Mouse (Mus musculus) adrenal gland, postnatal 10 days (tissue): Measurements from ENCODE around the gene Phf13. TPM values are rescaled to one million over a fixed set of nuclear protein-coding genes. Genes with fewer than 3 reads are reported as not detected.
A peak's percentile ranks its signal among the peaks of the same experiment; 100 is the strongest.

ENCODE experiments used
- DNase-seq: peaks from one replicate; pipeline ENCODE4 v3.0.0; 2021; ENCODE audit warnings: mixed read lengths
- total RNA-seq, 2 experiments: library from RNA; stranded (reverse); gene quantifications; 2 replicates each; pipeline ENCODE4 v1.2.3; 2021

Phf13 gene
- total RNA-seq, 2 experiments from 2014 or later = 16.4 to 17.8 TPM

DNA sequence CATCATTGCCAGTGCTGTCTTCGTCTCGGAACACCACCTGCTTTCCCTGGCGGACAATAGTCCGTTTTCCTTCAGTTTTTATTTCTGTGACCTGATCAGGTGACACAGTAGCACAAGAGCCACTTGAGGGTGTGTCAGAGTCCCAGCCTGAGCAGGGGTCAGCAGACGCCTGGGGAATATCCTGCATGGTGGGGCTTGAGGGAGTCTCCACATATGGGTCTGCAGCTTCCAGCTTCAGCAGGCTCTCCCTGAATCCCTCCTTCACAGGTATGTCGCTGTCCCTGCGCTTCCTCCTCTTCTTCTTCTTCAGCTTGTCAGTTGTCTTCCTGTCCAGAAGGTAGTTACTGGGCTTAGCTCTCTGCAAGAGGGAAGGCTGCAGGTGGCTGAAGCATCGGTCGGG, 4.0 kb downstream of the Phf13 start:
- DNase-seq = no peak

DNA sequence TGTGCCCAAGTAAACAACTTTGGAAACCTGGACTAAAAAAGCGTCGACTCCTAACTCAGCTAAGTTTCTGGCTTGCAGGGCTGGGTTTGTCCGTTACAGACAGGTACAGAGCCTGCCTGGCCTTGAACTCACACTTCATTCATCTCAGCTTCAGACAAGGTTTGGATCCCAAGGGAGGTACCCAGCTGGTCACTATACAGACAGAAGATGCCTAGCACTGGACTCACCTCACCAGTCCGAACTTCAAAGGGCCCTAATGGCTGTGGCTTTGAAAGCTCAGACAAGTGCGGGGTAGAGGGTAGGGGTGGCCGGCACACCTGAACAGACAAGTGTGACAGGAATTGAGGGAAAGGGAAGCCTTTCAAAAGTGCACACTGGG, 7.0 kb downstream of the Phf13 start:
- no peak for DNase-seq

DNA sequence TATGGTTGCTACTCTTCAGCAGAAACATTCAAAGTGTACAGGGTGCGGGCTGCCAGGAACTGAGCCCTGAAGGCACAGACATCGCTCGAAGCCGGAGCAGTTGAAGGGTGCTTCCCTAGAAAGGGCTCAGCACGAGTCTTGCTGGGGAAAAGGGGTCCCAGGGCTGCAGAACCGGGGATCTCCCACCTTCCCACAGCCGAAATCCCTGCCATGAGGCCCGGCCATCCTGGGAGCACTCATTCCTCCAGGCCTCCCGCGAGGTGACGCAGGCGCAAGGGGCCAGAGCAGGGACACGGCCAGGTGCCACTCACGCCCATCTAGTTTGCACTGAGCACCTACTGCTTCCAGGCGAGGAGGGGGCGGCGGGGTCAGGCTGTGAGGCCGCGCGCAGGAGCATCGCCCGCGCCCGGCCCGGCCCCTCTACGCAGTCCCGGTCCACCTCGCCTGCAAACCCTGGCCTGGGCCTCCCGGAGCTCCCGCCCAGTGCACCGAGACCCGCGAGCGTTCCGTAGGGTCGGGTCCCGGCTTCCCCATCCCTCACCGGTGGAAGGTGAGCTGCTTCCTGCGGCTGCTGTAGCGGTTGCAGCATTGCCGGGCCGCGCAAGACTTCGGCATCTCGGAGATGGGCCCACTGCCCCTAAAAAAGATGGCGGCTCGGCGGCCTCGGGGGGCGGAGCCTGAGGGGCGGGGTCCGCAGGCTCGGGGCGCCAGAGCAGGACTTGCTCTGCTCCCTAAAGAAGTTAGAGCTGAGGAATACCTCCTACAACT, 7.5 kb downstream of the Phf13 start, which contains the start of gene Thap3:
Gene Thap3 (minus strand): TSS at position 656 of the 768 bp plus-strand sequence.
- peak; percentile 91 for DNase-seq

DNA sequence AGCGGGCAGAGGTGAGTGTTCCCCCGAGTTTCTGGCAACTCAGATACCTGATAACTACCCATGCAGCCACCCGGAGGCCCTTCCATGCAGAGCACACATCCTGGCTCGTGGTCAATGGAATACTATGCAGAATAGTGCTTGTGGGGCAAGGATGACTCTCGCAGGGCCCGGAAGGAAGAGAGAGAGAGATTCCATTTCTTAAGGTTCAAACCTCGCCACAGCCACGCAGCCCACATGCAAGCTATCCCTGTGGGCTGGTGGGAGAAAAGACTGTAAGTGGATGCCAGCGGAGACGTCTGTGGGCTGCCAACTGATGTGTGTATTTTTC, 8.1 kb downstream of the Phf13 start:
- DNase-seq = no peak

DNA sequence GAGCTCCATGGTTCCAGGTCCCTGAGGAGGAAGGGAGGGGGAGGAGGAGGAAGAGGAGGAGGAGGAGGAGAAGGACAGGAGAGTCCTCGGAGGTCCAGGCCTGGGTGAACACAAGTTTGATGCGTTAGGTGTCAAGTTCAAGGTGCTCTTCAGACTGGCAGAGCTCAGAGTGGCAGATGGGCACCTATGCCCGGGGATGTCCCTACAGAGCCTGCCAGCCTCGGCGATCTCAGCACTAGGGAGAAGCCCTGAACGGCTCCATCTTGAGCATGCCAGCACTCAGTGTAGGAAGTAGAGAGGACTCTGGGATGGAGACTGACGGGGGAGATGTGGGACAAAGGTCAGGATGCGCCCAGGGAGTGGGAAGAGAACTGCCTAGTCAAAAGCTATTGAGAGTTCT, 9.4 kb downstream of the Phf13 start:
- no peak for DNase-seq

DNA sequence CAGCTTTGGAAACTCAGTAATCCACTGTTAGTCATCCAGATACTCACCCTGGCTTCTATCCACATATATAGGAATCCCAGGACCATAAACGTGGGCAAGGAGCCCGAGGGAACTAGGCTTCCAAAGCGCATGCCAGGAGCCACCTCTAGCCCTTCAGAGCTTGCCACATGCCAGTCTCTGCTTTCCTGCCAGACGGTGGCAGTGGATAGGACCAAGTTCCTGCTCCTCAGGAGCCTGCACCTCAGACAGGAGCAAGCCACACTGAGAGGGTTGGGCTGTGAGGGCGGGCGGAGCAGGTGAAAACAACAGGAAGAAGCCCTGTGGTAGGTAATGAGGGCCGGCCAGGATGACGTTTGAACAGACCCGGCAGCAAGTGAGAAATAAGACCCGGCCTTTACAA, 10.2 kb downstream of the Phf13 start:
- no peak for DNase-seq

DNA sequence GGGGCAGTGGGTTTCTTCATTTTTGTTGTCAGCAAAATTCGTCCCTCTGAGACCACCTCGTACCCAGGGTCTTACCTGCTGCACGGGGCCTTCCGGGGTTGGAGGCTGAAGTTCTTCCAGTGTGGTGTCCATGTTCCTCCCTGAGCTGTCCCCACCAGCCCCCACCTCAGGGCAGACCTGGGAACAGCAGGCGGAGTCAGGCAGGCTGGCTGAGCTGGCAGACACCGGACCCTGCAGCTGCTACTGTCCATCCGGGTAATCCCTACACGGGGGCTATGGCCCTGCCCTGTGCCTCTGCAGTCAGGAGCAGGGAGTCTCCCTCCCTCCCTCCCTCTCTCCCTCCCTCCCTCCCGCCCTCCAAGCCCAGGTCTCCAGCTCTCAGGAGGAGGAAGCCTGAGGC, 12.5 kb downstream of the Phf13 start:
- peak; percentile 37 for DNase-seq

DNA sequence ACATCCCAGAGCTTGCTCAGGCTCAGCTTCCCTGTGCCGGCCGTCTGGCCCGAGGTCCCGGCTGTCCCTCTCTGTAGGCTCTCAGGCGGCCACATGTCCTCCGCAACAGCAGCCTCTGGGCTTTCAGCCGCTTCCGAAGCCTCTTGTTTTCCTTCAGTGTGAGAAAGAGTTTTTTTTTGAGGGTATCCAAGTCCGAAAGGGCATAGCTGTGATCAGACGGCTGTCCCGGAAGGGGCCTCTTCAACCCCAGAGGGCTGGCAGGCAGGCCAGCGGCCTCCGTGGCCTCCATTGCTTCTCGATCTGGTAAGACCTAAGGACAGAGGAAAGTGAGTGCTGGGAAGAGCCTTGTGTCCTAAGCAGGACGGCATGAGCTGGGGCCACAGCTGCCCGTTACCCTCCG, 13.0 kb downstream of the Phf13 start:
- DNase-seq = no peak

DNA sequence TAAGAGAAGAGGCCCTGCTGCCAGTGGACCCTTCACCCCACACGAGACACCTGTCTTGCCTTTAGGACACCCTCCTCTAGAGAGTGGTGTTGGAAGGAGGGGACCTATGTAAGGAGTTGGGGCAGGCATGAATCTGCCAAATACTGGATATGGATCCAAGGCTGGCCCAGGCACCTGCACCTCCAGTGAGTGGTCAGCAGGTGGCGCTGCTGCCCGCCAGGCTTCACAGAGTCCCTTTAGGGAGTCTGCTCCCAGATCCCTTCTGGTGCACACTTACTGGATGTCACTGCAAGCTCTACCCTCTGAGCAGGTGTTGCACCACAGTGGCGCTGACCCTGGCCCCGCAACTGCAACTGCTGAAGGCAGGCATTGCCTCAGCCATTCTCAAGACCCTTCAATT, 14.7 kb downstream of the Phf13 start:
- peak; percentile 92 for DNase-seq

DNA sequence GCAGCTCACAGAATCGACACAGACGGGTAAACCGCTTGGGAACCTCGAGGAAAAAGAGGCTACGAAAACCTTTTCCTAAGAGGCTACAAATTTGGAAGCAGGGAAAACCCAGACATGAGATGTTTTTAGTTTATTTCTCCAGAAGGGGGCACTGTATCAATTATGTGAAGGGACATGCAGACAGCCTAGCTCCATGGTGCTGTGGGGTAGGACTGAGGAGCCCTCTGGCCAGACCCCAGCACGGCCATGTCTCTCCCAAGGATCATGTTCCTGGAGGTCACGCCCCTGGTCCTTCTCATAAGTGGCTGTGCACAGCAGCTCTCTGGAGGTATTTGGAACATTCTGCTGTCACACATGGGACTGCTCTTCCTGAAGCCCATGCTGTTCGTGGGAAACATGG, 15.4 kb downstream of the Phf13 start:
- DNase-seq = no peak

DNA sequence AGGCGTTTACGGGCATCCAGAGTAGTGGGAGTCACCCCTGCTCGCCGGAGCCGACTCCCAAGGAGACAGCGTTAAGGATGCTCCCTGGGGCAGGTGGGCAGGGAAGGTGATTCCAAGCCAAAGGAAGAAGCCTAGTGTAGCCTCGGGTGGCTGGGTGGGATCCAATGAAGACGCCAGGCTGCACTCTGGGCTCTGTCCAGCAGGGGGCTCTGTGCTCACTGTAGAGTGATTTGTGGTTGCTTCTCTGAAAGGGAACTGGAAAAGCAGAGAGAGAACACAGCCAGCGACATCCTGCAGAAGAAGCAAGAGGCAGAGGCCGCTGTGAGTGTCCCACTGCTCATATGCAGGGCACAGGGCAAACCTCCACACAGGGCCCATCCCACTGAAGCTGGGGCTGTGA, 18.3 kb downstream of the Phf13 start:
- DNase-seq = peak; percentile 92

DNA sequence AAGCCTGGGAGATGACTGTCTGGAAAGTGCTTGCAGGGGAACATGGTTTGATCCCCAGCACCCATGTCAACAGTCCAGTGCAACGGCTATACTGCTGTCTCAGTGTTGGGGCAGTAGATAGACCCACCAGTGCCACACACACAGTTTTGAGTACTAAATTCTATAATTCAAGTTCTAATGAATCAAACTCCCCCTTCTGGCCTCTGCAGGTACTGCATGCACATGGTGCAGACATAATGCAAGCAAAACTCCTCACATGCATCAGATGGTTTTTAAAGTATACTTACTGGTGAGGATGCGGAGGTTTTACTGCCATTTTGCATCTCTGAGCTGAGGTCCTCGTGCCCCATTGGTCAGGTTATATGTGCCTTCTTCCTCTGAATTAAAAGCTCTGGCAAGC, 20.6 kb downstream of the Phf13 start:
- DNase-seq = peak; percentile 58

DNA sequence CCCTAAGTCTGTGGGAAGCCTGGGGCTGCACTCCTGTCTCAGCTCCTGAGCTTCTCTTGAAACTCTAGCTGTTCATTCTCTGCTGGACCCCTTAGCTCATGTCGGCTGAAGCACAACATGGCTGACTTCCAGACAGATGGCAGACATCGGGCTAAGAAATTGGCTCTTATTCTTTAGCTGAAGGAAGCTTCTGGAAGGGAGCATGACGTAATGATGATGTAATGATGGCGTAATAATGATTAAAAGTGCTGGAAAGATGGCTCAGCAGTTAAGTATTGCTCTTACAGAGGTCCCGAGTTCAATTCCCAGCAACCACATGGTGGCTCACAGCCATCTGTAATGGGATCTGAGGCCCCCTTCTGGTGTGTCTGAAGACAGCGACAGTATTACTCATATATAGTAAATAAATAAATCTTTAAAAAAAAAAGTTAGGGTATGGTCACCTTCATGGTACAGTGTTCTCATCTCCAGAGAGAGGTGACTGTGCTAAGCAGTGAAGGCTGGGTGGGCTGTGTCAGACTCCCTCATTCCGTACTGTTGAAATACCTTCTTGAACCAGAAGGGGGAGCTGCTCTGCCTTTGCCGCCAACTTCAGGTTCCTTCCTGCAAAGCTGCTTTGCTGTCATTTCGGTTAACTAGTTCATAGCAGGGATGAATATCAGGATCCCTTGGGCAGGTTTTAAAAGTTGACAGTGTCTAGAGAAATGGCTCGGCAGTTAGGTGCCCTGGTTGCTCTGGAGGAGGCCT, 23.7 kb downstream of the Phf13 start:
- peak; percentile 35 for DNase-seq

DNA sequence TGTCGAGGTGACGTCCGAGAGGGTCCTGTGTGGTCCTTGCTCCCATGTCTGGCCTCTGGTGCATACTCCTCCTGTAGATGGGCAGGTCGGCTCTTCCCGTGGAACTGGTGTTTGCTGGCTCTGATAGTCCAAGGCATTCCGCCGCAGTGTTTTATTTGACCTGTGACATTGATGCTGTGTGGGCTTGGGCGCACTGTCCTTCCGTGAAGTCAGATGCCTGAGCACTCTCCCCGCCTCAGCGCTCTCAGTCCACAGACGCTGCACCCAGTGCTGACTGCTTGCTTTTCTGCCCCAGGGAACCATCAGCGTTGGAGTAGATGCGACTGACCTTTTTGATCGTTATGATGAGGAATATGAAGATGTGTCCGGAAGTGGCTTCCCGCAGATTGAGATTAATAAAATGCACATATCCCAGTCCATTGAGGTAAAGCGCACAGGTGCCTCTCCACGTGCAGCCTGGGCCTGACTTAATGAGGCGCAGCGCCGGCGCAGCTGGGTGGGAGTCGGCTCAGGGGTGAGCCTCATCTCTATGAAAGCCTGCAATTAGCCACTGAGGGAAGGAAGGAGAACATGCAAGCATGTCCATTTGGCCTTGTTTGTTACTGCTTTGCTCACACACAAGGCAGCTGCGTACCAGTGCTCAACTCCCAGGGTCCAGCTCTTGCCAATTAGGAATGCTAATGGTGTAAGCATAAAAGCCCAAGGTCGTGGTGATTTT, 27.7 kb downstream of the Phf13 start:
- no peak for DNase-seq

DNA sequence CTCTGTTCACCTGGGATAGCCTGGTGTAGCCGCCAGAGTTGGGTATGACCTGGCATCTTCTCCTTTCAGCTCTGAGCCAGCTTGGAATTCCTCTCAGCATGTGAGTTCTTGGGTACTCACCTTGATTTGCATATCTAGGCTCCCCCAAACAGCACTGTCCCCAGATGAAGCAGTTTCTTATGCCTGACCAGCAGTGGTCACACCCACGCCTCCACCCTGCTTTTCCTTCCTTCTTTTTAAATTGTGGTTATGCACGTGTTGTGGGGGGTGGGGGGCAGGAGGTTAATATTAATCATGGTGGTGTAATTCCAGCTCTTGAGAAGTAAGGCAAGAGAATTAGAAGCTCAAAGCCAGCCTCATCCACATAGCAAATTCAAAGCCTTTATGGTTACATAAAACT, 33.2 kb downstream of the Phf13 start:
- no peak for DNase-seq

DNA sequence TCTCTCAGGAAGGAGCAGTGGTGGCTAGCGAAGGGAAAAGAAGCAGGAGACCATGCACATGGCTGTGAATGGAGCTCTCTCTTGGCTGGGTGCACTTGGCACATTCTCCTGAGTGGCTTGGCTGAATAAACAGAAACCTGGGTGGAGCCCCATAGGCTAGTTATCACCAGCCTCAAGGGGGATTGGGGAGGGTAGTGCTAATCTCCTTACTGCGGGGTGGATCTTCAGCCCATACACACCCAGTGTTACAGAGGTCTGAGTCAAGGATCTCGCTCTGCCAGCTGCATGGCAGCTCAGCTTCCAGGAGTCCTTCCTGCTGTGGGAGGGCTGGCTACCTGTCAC, 35.6 kb downstream of the Phf13 start:
- DNase-seq = no peak

DNA sequence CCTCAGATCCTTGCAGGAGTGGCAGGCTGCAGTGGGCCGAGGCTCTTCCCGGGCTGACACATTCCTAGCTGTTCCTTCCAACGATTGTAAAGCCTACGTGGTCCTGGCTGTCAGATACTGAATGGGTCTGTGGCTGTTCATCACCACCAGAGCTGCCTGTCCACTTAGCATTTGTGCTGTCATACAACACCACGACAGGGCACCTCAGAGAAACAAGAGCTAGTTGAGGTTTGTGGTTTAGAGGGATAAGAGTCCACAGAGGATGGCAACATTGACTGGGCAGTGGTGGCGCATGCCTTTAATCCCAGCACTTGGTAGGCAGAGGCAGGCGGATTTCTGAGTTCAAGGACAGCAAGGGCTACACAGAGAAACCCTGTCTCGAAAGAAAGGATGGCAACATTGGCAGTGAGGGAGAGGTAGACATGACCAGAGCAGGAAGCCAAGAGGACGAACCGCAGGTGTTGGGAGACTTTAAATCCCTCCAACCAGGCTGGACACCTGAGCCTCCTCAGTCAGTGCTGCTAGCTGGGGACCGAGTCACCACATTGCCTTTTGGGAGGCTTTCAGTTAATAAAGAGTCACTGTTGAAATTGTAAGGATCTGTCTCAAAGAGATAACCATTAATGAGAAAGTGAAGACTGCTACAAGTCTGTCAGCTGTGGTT, 36.1 kb downstream of the Phf13 start:
- DNase-seq = no peak

DNA sequence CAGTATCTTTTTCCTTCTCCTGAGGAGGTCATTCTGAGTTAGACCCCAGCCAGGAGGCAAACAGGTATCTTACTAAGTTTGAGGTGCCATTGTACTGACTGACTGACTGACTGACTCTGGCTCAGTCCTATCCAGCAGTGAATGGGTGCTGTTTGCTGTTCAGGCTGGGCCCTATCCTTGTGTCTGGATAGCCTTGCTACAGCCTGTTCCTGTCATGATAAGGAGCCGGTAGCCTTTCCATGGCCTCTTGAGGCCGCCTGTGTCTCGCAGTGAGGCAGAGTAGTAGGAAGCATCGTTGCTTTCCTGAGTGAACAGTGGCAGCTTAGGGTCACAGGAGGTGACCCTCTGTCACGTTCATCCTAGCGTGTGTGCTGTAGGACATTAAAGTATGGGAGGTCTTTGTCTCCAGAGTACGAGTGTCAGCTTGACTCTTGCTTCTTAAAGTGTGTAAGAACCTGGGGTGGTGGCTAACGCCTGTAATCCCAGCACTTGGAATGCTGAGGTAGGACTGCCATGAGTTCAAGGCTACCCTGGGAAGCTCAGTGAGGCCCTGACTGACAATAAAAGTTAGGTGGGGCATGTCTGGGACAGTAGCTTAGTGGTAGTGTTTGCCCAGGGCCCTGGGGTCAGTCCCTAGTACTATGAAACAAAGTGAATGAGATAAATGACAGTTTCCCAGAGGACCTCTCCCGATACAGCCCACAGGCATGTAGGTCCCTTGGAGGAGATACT, 38.3 kb downstream of the Phf13 start:
- no peak for DNase-seq

DNA sequence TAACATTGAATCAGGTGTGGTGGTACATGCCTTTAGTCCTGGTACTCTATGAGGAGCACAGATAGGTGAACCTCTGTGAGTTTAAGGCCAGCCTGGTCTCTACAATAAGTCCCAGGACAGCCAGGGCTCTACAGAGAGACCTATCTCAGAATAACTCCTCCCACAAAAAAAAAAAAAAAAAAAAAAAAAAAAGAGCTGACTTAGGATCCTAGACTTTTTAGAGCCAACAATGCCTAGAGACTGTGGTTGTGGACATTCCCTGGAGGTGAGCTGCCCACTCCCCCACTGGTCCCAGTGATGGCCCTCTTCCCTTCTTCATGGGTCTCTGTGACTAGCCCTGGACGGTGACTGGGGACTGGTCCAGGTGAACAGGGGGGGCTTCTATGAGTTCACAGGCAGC, 40.3 kb downstream of the Phf13 start:
- no peak for DNase-seq

DNA sequence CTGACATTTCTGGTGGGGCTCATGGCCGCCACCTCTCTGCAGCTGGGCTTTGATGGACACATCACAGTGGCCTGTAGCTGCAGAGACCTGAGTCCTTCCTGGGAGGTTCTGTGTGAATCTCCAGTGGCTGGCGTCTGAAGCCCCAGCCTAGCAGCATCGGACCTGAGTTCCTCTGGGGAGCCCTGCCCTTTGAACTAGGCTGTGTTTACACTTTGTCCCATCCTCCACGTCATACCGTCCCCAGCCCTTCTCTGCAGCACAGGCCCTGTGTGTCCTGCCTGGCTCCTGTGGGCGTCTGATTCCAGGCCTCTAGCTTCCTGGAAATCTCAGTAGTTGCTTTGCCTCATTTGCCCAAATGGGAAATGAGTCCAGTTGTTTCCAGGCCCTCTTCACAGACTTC, 42.8 kb downstream of the Phf13 start:
- DNase-seq = no peak

DNA sequence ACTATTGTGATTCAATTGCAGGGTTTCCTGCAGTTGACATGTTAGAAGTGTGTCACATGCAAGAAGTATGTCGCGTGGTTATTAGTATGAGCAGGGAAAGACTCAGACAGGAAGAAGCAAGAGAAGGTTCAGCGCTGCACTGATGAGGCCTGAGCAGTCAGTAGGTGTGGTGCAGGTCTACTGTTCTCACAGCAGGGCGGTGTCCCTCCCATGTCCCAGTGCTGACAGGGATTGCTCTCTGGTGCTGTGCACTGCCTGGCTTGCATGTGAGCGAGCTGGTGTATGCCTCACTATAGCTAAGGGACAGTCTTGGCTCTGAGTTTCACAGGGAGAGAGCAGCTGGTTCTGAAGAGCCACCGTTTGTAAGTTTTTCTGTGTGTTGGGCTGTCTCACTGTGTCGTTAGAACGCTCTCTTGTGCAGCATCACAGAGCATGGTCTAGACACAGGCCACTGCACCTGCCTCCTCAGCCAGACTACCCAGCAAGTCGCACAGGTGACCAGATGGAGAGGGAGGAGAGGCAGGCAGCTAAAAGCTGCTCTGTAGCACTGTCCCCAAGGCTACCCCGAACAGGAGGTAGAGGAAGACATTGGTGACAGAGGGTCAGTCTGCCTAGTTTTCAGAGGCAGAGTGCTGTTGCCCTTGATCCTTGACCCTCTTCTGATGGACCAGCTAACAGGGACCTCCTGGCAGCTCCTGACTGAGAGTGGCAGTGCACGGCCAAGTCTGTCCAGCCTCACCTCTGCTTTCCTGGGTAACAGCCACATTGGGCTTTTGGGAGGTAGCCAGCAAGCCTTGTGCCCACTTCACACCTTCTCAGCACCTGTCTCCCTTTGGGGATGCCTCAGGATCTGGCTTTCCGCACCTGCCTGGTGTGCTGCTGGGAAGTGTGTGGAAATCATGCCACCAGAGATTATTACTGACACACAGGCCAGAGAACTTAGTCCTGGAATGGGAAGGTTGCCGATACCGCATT, 47.3 kb downstream of the Phf13 start:
- DNase-seq = no peak
